Mouse (Mus musculus): ENCODE measurements around the gene Pi4ka. TPM values are rescaled to one million over a fixed set of nuclear protein-coding genes. Genes with fewer than 3 reads are reported as not detected.
A peak's percentile ranks its signal among the peaks of the same experiment; 100 is the strongest.

The Pi4ka gene
- total RNA-seq, 1 experiment from 2014 or later = 58.9 TPM

- ATAC-seq (replicated peaks; ENCODE audit: low read depth, poor library complexity, severe bottlenecking) = peak; percentile 62
Observed at GRCm38 (mm10) chr16:17277342-17278211, 128.5 kb downstream of the Pi4ka start.

DNA sequence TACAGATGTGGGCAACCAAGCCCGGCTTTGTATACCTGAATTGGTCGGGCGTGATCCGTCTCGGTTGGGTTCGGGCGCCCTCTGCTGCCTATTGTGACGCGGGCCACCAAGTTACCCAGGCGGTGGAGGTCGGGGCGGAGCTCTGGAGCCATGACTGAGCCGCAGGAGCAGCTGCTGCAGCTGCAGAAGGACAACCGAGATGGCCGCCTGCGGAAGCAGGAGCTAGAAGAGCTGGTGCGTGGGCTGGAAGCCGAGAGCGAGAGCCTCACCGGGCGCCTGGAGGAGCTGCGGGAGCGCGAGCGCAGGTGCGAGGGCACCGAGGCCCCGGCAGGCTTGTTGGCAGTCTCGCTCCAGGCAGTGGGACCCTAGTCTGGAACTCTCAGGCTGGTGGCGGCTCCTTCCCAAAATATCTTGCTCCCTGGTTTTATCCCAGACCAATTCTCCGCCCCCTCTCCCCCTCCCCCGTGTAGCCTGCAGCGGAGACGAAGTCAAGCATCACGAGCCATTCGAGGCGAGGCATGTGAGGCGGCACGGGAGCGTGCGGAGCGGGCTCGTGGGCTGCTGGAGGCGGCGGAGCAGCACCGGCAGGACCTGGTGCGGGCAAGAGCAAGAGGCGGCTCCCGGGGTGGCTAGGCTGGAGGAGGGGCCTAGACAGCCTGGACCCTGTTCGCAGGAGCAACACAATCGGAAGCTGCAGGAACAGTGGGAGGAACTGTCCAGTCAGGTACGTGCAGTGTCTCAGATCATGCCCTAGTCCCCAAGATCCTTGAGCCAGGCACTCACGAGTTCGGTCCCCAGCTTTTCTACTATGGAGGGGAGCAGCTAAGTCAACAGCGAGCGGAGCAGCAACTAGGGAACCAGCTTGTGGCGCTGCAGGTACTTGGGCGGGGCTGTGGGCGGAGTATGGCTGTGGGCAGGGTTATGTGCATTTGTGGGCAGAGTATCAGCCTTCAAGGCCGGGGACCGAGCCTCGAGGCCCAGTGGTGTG, 129.7 kb downstream of the Pi4ka start:
- peak; percentile 90 for ATAC-seq (replicated peaks; ENCODE audit: low read depth, poor library complexity, severe bottlenecking)

DNA sequence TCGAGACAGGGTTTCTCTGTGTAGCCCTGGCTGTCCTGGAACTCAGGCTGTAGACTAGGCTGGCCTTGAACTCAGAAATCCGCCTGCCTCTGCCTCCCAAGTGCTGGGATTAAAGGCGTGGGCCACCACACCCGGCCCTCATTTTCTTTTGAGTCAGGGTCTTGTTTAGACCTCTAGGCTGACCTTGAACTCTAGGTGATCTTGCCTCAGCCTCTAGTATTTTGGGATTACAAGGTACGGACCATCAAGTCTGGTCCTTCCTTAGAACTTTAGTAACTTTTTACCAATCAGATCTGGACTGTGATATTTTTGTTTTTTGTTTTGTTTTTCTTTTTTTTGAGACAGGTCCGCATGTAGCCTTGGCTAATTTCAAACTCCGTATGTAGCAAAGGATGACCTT, 130.4 kb downstream of the Pi4ka start, which contains the start of gene Tmem191c:
Tmem191c (plus strand) TSS at position 357 of the 400 bp plus-strand sequence.
- no peak for ATAC-seq (replicated peaks; ENCODE audit: low read depth, poor library complexity, severe bottlenecking)

DNA sequence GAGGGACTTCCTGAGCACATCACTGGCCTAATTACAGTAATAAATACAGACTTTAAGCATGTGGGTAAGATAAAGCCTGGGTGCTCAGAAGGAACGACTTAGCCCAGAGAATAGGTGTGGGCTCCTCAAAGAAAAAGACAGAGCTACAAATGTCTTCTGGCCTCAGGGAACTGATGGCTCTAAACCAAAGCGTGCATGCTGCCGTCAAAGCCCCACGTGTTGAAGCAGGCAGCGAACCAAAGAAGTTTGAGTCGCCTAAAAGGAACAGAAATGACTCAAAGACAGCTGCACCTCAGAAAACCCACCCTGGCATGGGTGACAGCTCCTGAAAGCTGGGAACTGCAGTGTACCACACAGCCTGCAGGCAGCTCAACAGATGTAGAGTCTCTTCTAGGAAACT, 134.3 kb downstream of the Pi4ka start:
- no peak for ATAC-seq (replicated peaks; ENCODE audit: low read depth, poor library complexity, severe bottlenecking)

GRCm38 (mm10) chr16:17271124-17271523, 135.0 kb downstream of the Pi4ka start:
- ATAC-seq (replicated peaks; ENCODE audit: low read depth, poor library complexity, severe bottlenecking) = peak; percentile 27; the same call in 1 of the 2 replicates

DNA sequence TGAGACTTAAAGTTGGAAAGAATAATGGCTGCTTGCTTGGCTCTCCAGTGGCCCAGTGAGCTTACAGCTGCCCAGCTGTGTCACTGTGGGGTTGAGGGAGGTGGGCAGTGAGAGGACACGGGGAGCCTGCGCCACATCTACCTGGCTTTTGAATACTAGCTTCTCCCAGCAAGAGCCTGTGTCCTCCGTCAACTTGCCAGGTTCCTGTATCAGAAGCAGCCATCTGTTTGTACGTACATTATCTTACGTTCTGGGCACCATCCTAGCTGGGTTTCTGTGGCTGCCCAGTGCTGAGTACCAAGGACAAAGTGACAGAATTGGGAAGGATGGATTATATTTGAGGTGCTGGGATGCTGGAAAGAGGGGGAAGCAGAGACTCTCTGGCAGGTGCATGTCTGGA, 136.2 kb downstream of the Pi4ka start:
- peak; percentile 12 for ATAC-seq (replicated peaks; ENCODE audit: low read depth, poor library complexity, severe bottlenecking)

DNA sequence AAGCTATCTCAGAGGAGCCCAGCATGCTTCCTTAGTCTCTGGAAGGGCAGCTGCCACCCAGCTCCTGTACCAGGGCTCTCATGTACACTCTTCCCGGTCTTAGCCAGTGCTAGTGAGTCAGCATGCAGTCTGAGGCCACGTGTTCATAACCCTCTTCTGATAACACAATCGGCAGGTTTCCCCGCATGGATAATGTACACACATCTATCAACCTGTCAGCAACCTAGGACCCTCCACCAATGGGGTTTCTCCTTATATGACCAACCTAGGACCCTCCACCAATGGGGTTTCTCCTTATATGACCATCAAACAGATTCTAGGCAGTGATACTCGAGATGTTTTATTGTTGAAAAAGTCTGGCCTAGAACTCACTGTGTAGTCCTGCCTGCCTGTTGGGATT, 138.2 kb downstream of the Pi4ka start:
- ATAC-seq (replicated peaks; ENCODE audit: low read depth, poor library complexity, severe bottlenecking) = no peak

GRCm38 (mm10) chr16:17266113-17266512, 140.0 kb downstream of the Pi4ka start:
- ATAC-seq (replicated peaks; ENCODE audit: low read depth, poor library complexity, severe bottlenecking) = no peak

GRCm38 (mm10) chr16:17261341-17261740, 144.8 kb downstream of the Pi4ka start:
- no peak for ATAC-seq (replicated peaks; ENCODE audit: low read depth, poor library complexity, severe bottlenecking)

DNA sequence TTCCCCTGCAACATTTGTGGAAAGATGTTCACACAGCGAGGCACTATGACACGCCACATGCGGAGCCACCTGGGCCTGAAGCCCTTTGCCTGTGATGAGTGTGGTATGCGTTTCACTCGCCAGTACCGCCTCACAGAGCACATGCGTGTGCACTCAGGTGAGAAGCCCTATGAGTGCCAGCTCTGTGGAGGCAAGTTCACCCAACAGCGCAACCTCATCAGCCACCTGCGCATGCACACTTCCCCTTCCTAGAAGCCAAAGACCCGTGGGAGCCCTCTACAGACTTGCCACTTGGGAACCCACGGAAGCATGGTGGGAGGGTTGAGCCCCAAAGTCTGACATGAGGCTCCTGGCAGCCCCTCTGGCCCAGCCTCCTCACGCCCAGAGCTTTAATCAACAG, 147.2 kb downstream of the Pi4ka start:
- ATAC-seq (replicated peaks; ENCODE audit: low read depth, poor library complexity, severe bottlenecking) = no peak

GRCm38 (mm10) chr16:17257359-17257821, 148.7 kb downstream of the Pi4ka start:
- ATAC-seq (replicated peaks; ENCODE audit: low read depth, poor library complexity, severe bottlenecking) = no peak; the same call in 1 of the 2 replicates

GRCm38 (mm10) chr16:17255270-17255669, 150.8 kb downstream of the Pi4ka start:
- ATAC-seq (replicated peaks; ENCODE audit: low read depth, poor library complexity, severe bottlenecking) = no peak

GRCm38 (mm10) chr16:17254005-17254597, 152.0 kb downstream of the Pi4ka start:
- no peak for ATAC-seq (replicated peaks; ENCODE audit: low read depth, poor library complexity, severe bottlenecking)

- no peak for ATAC-seq (replicated peaks; ENCODE audit: low read depth, poor library complexity, severe bottlenecking)
Observed at GRCm38 (mm10) chr16:17252841-17253240, 153.3 kb downstream of the Pi4ka start.

GRCm38 (mm10) chr16:17252086-17252726, 153.9 kb downstream of the Pi4ka start:
- ATAC-seq (replicated peaks; ENCODE audit: low read depth, poor library complexity, severe bottlenecking) = peak; percentile 59

DNA sequence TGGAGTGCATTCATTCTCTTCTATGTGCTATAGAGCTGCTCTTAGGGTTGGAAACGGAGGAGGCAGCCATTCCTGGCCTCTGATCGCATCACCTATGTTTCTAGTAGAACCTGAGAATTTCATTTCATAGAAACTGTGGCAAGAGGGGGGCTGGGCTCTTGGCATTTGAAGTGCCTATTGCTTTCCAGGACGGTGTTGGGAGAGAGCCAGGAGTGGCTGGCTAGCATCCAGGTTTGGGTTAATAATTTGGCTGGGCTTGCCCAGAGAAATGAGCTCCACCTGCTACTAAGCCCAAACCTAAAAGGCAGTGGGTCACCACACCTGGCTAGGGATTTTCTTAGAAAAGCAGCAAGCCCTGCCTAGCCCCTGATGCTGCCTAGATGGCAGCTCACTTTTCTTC, 154.6 kb downstream of the Pi4ka start:
- no peak for ATAC-seq (replicated peaks; ENCODE audit: low read depth, poor library complexity, severe bottlenecking)

DNA sequence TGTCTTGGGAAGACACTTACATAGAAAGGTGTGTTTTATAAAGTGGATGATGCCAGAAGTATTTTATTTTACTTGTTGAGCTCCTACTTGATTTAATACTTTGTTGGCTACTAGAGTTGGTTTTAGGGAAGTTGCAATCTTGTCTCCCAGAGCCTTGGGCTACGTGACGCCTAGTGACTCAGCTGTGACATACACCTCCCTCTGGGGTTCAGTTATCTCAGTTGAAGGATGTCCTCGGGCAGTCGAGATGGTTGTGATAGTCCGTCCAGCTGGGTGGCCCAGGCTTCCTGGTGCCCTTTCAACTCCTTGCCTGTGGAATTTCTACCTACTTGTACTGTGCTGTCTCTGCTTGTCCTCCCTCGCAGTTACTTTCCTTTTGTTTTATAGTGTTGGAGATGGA, 157.0 kb downstream of the Pi4ka start:
- peak; percentile 76 for ATAC-seq (replicated peaks; ENCODE audit: low read depth, poor library complexity, severe bottlenecking)

DNA sequence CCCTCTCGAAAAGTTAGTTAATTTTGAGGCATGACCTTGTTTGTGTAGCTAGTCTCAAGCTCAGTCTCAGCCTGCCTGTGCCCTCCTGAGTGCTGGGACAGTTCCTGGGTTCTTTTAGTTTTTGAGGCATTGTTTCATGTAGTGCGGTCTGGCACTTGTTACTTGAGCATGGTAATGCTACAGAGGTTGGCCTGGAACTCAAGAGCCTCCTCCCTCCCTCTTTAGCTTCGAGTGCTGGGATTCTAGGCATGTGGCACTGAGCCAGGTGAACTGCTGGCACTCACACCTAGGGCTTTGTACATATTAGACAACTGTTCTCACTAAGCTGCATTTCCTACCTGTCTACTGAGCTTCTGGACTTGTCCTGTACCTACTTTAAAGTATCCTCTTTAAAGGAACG, 158.4 kb downstream of the Pi4ka start:
- no peak for ATAC-seq (replicated peaks; ENCODE audit: low read depth, poor library complexity, severe bottlenecking)

DNA sequence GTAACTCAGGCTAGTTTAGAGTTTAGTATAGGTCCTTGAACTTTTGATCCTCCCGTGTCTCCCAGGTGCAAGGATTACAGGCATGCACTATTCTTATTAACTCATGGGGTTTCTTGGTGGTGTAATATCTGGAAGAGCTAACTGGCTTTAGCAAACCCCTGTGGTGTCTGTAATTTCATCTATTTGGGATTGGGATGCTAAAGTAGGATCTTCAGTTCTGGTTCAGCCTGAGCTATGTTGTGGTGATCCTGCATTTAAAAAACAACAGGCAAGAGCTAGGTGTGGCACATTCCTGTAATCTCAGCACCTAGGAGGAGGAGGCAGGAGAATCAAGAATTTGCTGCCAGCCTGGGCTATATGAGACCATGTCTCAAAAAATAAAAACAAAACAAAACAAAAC, 161.1 kb downstream of the Pi4ka start:
- ATAC-seq (replicated peaks; ENCODE audit: low read depth, poor library complexity, severe bottlenecking) = no peak

GRCm38 (mm10) chr16:17243731-17244130, 162.4 kb downstream of the Pi4ka start:
- no peak for ATAC-seq (replicated peaks; ENCODE audit: low read depth, poor library complexity, severe bottlenecking)

All from common myeloid progenitor, adult 5-6 weeks (primary cell).